Mouse (Mus musculus) heart, embryonic 11.5 days (tissue): ENCODE results near the gene Gm6803. TPM values are rescaled to one million over a fixed set of nuclear protein-coding genes. Genes with fewer than 3 reads are reported as not detected.

Experiments
- polyA plus RNA-seq: library from polyadenylated mRNA; unstranded; fragments of >200 nt; fragmentation: Nextera tagmentation; extraction: Ambion mirVana; gene quantifications from 2 replicates; pipeline ENCODE4 v1.2.1, GENCODE M21; 2014

Gm6803 gene
- polyA plus RNA-seq, 1 experiment from 2014 or later = not detected

Other genes starting within 250 kb of the Gm6803 start
- not detected in 2 replicates for gene Gm21319, start 243.0 kb downstream of the Gm6803 start, polyA plus RNA-seq
- gene Gm21936, start 223.3 kb downstream of the Gm6803 start, polyA plus RNA-seq = not detected in 2 replicates
- gene BB287469, start 202.2 kb downstream of the Gm6803 start, polyA plus RNA-seq = not detected in 2 replicates
- gene Gm2001, start 176.4 kb downstream of the Gm6803 start, polyA plus RNA-seq = not detected in 2 replicates
- gene Gm2016, start 144.7 kb downstream of the Gm6803 start, polyA plus RNA-seq = not detected in 2 replicates
- not detected in 2 replicates for gene Gm2022, start 123.4 kb downstream of the Gm6803 start, polyA plus RNA-seq
- not detected in 2 replicates for gene Gm2035, start 98.9 kb downstream of the Gm6803 start, polyA plus RNA-seq
- gene Gm2042, start 64.7 kb downstream of the Gm6803 start, polyA plus RNA-seq = not detected in 2 replicates
- gene Gm2075, start 6.9 kb downstream of the Gm6803 start, polyA plus RNA-seq = not detected in 2 replicates
- not detected in 2 replicates for gene Gm2056, start 8.2 kb upstream of the Gm6803 start, polyA plus RNA-seq
- not detected in 2 replicates for gene Gm16368, start 64.9 kb upstream of the Gm6803 start, polyA plus RNA-seq
- gene Gm10436, start 163.3 kb upstream of the Gm6803 start, polyA plus RNA-seq = not detected in 2 replicates
- not detected in 2 replicates for gene Gm8332, start 231.3 kb upstream of the Gm6803 start, polyA plus RNA-seq